Mouse (Mus musculus): ENCODE measurements around the gene Mmp23. TPM values are rescaled to one million over a fixed set of nuclear protein-coding genes. Genes with fewer than 3 reads are reported as not detected.
"Not testable (repeated sequence)": the region's sequence is repeated elsewhere in the genome, so short reads cannot be mapped to it uniquely, and the experiment has no call there.

Gene Mmp23
- polyA plus RNA-seq, 1 experiment from 2014 or later, result 4.1 TPM

- no peaks in the 10 kb centered on the region for H3K27me3 ChIP-seq
- ChIA-PET POLR2A (no interaction called here), CTCF (no interaction called here)
- TF ChIP-seq CTCF (IDR thresholded peaks at IDR 0.05), result no peak
- in situ Hi-C loops (cut with MboI; ENCODE audit: low pct_unique_long_range_greater_than_20kb), result no loop called here
- ATAC-seq (no peak), DNase-seq (ENCODE audit: low read depth, low spot score) (no peak)
Measured at GRCm38 (mm10) chr4:155654183-155654455, 935 bp upstream of the Mmp23 start.

DNA sequence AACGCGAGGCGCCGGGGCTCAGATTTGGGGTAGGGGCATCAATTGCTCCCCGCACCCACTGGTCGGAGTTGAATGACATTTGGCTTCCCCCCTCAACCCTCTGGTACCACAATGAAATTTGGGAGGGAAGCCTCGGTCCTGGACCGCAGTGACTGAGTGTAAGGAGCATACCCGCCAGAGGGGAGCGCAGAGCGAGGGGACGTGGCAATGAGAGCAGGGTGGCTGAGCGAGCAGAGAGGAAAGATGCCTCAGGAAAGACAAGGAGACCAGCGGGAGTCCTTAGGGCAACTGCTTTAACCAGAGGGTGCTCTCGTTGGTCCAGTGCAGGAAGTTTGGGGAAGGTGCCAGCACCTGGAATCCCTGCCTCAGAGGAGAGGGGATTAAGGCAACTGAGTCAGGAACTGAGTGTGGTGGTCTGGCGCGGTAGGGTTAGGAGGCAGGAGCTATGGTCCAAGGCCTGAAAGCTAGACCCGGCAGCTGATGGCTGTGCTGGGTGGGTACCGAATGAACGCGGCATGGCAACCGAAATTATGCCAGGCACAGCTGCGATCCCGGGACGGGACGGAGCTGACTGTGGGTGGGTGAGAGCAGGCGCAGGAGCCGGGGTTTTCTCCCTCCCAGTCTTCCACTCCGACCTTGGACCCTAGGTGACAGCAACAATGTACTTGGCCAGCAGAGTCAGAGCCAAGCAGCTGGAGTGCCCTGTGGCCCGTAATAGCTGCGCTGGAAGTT lies 433 bp upstream of the Mmp23 start:
- ATAC-seq (no peak), DNase-seq (ENCODE audit: low read depth, low spot score) (no peak)
- no peaks in the 10 kb centered on the region for H3K27me3 ChIP-seq
- POLR2A ChIA-PET, result no interaction called here
- no peak for TF ChIP-seq CTCF (IDR thresholded peaks at IDR 0.05)
- CTCF ChIA-PET, result no interaction called here
- in situ Hi-C loops (cut with MboI; ENCODE audit: low pct_unique_long_range_greater_than_20kb), result no loop called here

DNA sequence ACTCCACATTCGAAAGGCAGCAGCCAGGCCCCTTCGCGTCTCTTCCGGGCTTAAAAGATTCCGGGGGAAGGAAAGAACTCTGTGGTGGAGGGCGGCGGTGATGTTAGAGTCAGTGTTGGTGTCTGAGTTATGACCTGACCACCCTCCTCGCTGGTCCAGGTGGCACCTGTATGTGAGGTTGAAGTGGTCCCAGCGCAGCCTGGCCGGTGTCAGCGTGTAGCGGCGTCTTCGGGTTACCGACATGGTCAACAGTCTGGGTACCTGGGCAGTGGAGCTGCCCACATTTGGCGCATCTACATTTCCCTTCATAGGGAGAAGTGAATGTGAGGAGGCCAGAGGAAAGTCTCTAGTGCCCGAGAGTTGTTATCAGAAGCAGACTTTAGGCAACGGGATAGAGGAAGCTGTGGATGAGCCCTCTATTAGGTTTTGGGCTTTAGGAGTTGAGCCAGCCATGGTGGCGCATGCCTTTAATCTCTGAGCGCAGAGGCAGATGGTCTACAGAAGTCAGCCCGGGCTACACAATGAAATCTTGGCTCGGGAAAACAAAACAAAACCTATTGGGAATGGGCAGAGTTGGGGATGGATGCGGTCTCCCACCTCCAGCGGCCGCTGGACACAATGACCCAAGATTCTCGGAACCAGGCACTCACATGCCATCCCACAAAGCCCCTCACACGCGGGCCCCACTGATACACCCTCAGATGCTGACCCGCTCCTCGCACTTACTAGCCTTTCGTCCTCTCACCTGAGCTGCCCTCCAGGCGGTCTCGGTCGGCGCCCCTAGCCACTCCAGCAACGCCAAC lies 700 bp downstream of the Mmp23 start:
- H3K27me3 ChIP-seq, result no peaks in the 10 kb centered on the region
- POLR2A ChIA-PET, result interaction anchor here (1.1 to 1.6 kb wide), 2 partner anchors 8 to 16 kb away, joined by 3 to 4 read pairs; partner anchors contain the start of gene Mib2
- TF ChIP-seq CTCF (IDR thresholded peaks at IDR 0.05), result no peak
- CTCF ChIA-PET, result no interaction called here
- in situ Hi-C loops (cut with MboI; ENCODE audit: low pct_unique_long_range_greater_than_20kb), result no loop called here
- ATAC-seq (no peak), DNase-seq (ENCODE audit: low read depth, low spot score) (no peak)

- in situ Hi-C loops (cut with MboI; ENCODE audit: low pct_unique_long_range_greater_than_20kb), result no loop called here
Measured at GRCm38 (mm10) chr4:155651553-155652269, 1.5 kb downstream of the Mmp23 start.

DNA sequence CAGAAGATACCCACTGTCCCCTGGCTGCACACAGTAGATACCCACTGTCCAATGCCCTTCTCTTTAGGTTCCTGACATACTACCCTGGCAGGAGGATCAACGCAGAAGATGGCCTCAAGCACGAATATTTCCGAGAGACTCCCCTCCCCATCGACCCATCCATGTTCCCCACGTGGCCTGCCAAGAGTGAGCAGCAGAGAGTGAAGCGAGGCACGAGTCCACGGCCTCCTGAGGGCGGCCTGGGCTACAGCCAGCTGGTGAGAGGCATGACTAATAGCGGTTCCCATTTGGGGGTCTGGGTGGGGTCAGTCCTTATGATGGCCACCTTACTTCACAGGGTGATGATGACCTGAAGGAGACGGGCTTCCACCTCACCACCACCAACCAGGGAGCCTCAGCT lies 3.8 kb downstream of the Mmp23 start:
- TF ChIP-seq CTCF (IDR thresholded peaks at IDR 0.05), result no peak
- no peaks in the 10 kb centered on the region for H3K27me3 ChIP-seq
- POLR2A ChIA-PET, result no interaction called here
- ATAC-seq (no peak), DNase-seq (ENCODE audit: low read depth, low spot score) (no peak)
- CTCF ChIA-PET, result no interaction called here
- in situ Hi-C loops (cut with MboI; ENCODE audit: low pct_unique_long_range_greater_than_20kb), result no loop called here

More at GRCm38 (mm10) chr4:155651553-155652269, 1.5 kb downstream of the Mmp23 start:
- peak; percentile 77 for ATAC-seq
- ChIA-PET POLR2A (interaction anchor here (1.1 to 1.6 kb wide), 2 partner anchors 9 to 17 kb away, joined by 3 to 4 read pairs; partner anchors contain the start of gene Mib2), CTCF (no interaction called here)
- no peak for TF ChIP-seq CTCF (IDR thresholded peaks at IDR 0.05)
- DNase-seq (ENCODE audit: low read depth, low spot score), result peak; percentile 58
- H3K27me3 ChIP-seq, result no peaks in the 10 kb centered on the region

- in situ Hi-C loops (cut with MboI; ENCODE audit: low pct_unique_long_range_greater_than_20kb), result no loop called here
- H3K27me3 ChIP-seq, result no peaks in the 10 kb centered on the region
- ChIA-PET CTCF (no interaction called here), POLR2A (no interaction called here)
- no peak for TF ChIP-seq CTCF (IDR thresholded peaks at IDR 0.05)
- DNase-seq (ENCODE audit: low read depth, low spot score) (no peak), ATAC-seq (no peak)
Measured at GRCm38 (mm10) chr4:155645721-155646120, 7.5 kb downstream of the Mmp23 start.

GRCm38 (mm10) chr4:155645308-155645707 lies 7.9 kb downstream of the Mmp23 start, which contains the start of gene Gm10563:
Gene Gm10563 (minus strand): TSS chr4:155645408.
- in situ Hi-C loops (cut with MboI; ENCODE audit: low pct_unique_long_range_greater_than_20kb); DNase-seq (ENCODE audit: low read depth, low spot score); ATAC-seq; POLR2A ChIA-PET; CTCF ChIA-PET; H3K27me3 ChIP-seq: not testable (repeated sequence)

- ChIA-PET POLR2A (no interaction called here), CTCF (no interaction called here)
- in situ Hi-C loops (cut with MboI; ENCODE audit: low pct_unique_long_range_greater_than_20kb), result no loop called here
- DNase-seq (ENCODE audit: low read depth, low spot score) (no peak), ATAC-seq (no peak)
- no peak for TF ChIP-seq CTCF (IDR thresholded peaks at IDR 0.05)
- no peaks in the 10 kb centered on the region for H3K27me3 ChIP-seq
Measured at GRCm38 (mm10) chr4:155643531-155643930, 9.7 kb downstream of the Mmp23 start.

- no peak for TF ChIP-seq CTCF (IDR thresholded peaks at IDR 0.05)
- ChIA-PET POLR2A (no interaction called here), CTCF (no interaction called here)
- DNase-seq (ENCODE audit: low read depth, low spot score) (no peak), ATAC-seq (no peak)
- H3K27me3 ChIP-seq, result no peaks in the 10 kb centered on the region
- in situ Hi-C loops (cut with MboI; ENCODE audit: low pct_unique_long_range_greater_than_20kb), result no loop called here
Measured at GRCm38 (mm10) chr4:155635766-155636499, 17.3 kb downstream of the Mmp23 start.

DNA sequence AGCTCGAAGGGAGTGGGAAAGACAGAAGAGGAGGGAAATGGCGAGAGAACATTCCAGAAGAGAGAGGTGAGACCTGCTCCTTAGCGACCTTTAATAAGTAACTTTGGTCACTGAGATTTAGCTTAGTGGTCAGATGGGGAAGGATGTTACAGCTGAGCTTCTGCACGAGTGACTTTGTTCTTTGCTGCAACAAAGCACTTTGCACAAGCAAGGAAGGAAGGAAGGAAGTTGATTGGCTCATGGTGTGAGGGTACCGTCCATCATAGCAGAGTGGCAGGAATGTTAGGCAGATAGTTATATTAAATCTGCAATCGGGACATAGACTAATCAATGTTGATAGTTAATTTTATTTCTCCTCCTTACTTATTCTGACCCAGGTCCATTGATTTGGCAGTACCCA lies 22.9 kb downstream of the Mmp23 start:
- CTCF ChIA-PET, result no interaction called here
- ATAC-seq, result no peak
- POLR2A ChIA-PET, result no interaction called here
- H3K27me3 ChIP-seq, result no peaks in the 10 kb centered on the region
- TF ChIP-seq CTCF (IDR thresholded peaks at IDR 0.05), result no peak
- in situ Hi-C loops (cut with MboI; ENCODE audit: low pct_unique_long_range_greater_than_20kb), result no loop called here
- no peak for DNase-seq (ENCODE audit: low read depth, low spot score)

Measured in Patski (cell line).